Mouse (Mus musculus) hindbrain, postnatal 0 days (tissue): ENCODE data around the gene Coch. TPM values are rescaled to one million over a fixed set of nuclear protein-coding genes. Genes with fewer than 3 reads are reported as not detected.
A peak's percentile ranks its signal among the peaks of the same experiment; 100 is the strongest.
"Not testable (repeated sequence)": the region's sequence is repeated elsewhere in the genome, so short reads cannot be mapped to it uniquely, and the experiment has no call there.

Experiments used
- ATAC-seq: fragments of 200-750 bp; cut with Nextera tagmentation; 2 replicates; pipeline ENCODE4 v1.8.0; 2017; ENCODE audit warnings: mild to moderate bottlenecking, moderate TSS enrichment, moderate library complexity
- DNase-seq: peaks from one replicate; pipeline ENCODE4 v3.0.0-alpha.2; 2015; ENCODE audit warnings: low spot score
- H3K27ac ChIP-seq: fragments of 300-500 bp; sonication (generic); 2 replicates; pipeline ENCODE4 v1.5.1; 2014; ENCODE audit warnings: mild to moderate bottlenecking
- H3K27me3 ChIP-seq: fragments of 300-500 bp; sonication (generic); 2 replicates; pipeline ENCODE4 v1.6.1; 2014; ENCODE audit warnings: low read length, mixed read lengths; ENCODE audit not compliant: insufficient read depth
- H3K36me3 ChIP-seq: fragments of 300-500 bp; sonication (generic); 2 replicates; pipeline ENCODE4 v1.6.1; 2014; ENCODE audit warnings: low read length, mixed read lengths; ENCODE audit not compliant: insufficient read depth
- H3K4me1 ChIP-seq: fragments of 300-500 bp; sonication (generic); 2 replicates; pipeline ENCODE4 v1.6.1; 2014; ENCODE audit warnings: antibody characterized with exemption, low read length, mixed read lengths; ENCODE audit not compliant: insufficient read depth
- H3K4me2 ChIP-seq: fragments of 300-500 bp; sonication (generic); 2 replicates; pipeline ENCODE4 v1.6.1; 2014; ENCODE audit warnings: low read depth, mild to moderate bottlenecking, low read length, moderate library complexity, mixed read lengths
- H3K4me3 ChIP-seq: fragments of 300-500 bp; sonication (generic); 2 replicates; pipeline ENCODE4 v1.5.1; 2014; ENCODE audit warnings: low read length
- H3K9ac ChIP-seq: fragments of 300-500 bp; sonication (generic); replicated peaks from 2 replicates; pipeline ENCODE4 v1.6.1; 2014; ENCODE audit warnings: mild to moderate bottlenecking, low read length, moderate library complexity, mixed read lengths
- H3K9me3 ChIP-seq: fragments of 300-500 bp; sonication (generic); 2 replicates; pipeline ENCODE4 v1.6.1; 2016; ENCODE audit warnings: low read length, mixed read lengths
- CTCF ChIP-seq: IDR thresholded peaks from 2 replicates; pipeline ENCODE4 v1.5.1; 2016; ENCODE audit warnings: antibody characterized with exemption, control low read depth, low read depth
- WGBS: fragments of 180-500 bp; shearing (Covaris S2); extraction: QIAGEN DNeasy Blood & Tissue Kit; methylation state at CpG from one replicate; pipeline ENCODE4 v1.1.7; 2014; 5-methylcytosine and 5-hydroxymethylcytosine counted together
- polyA plus RNA-seq: library from polyadenylated mRNA; unstranded; fragments of >200 nt; fragmentation: Nextera tagmentation; extraction: Ambion mirVana; gene quantifications from 2 replicates; pipeline ENCODE4 v1.2.1, GENCODE M21; 2015
- total RNA-seq: library from RNA; depleted of rRNA; stranded (reverse); fragments of >200 nt; gene quantifications from 2 replicates; pipeline ENCODE4 v1.2.3, GENCODE M21; 2014

The Coch gene
- total and polyA plus RNA-seq, 2 experiments from 2014 or later, result 23.8 to 50.7 TPM

- no peak for TF ChIP-seq CTCF
- ATAC-seq (no peak), DNase-seq (no peak)
- H3K4me1 ChIP-seq, result no peaks in the 10 kb centered on the region
- H3K27me3 ChIP-seq, result no peaks in the 10 kb centered on the region
- H3K9me3 ChIP-seq, result 0 out of 2 replicates have a peak, but pooled peaks cover 4% of the 10 kb centered on the region
- H3K36me3 ChIP-seq, result no peaks in the 10 kb centered on the region
- H3K4me2 ChIP-seq, result no peak overlapping the region
- H3K4me3 ChIP-seq, result no peak overlapping the region
- no peak overlapping the region for H3K9ac ChIP-seq
- no peak overlapping the region for H3K27ac ChIP-seq
- WGBS, result 64% methylated on average over 7 of the region's 7 CpGs
These were observed 23.2 kb upstream of the Coch start for GRCm38 (mm10) chr12:51569944-51570343.

- Histone ChIP-seq H3K27me3 (no peaks in the 10 kb centered on the region), H3K9ac (no peak overlapping the region), H3K4me2 (no peak overlapping the region), H3K4me3 (no peak overlapping the region), H3K36me3 (no peaks in the 10 kb centered on the region), H3K9me3 (no peaks in the 10 kb centered on the region), H3K4me1 (no peaks in the 10 kb centered on the region), H3K27ac (no peak overlapping the region)
- WGBS, result 81% methylated on average over 4 of the region's 4 CpGs
- ATAC-seq, result no peak
- TF ChIP-seq CTCF, result no peak
- DNase-seq, result no peak
These were observed 20.5 kb upstream of the Coch start for GRCm38 (mm10) chr12:51572651-51573050.

- not testable (repeated sequence) for H3K4me2 ChIP-seq, H3K9ac ChIP-seq, H3K4me3 ChIP-seq, H3K4me1 ChIP-seq, H3K27ac ChIP-seq, DNase-seq, H3K36me3 ChIP-seq, H3K9me3 ChIP-seq, ATAC-seq, H3K27me3 ChIP-seq
- 83% methylated on average over 2 of the region's 2 CpGs for WGBS
These were observed 15.3 kb upstream of the Coch start for GRCm38 (mm10) chr12:51577816-51578215.

- WGBS, result 95% methylated on average over 5 of the region's 5 CpGs
- H3K4me2 ChIP-seq, result no peak overlapping the region
- no peak overlapping the region for H3K9ac ChIP-seq
- no peak for TF ChIP-seq CTCF
- H3K9me3 ChIP-seq, result no peaks in the 10 kb centered on the region
- DNase-seq (no peak), ATAC-seq (no peak)
- H3K36me3 ChIP-seq, result no peaks in the 10 kb centered on the region
- no peak overlapping the region for H3K27ac ChIP-seq
- H3K4me3 ChIP-seq, result no peak overlapping the region
- no peaks in the 10 kb centered on the region for H3K4me1 ChIP-seq
- no peaks in the 10 kb centered on the region for H3K27me3 ChIP-seq
These were observed 3.9 kb upstream of the Coch start for GRCm38 (mm10) chr12:51589263-51589662.

- no peaks in the 10 kb centered on the region for H3K4me1 ChIP-seq
- ATAC-seq, result no peak
- no peak overlapping the region for H3K4me2 ChIP-seq
- H3K4me3 ChIP-seq, result no peak overlapping the region
- H3K9ac ChIP-seq, result no peak overlapping the region
- WGBS, result 55% methylated on average over 8 of the region's 8 CpGs
- H3K27ac ChIP-seq, result no peak overlapping the region
- H3K27me3 ChIP-seq, result 0 out of 2 replicates have a peak, but pooled peaks cover 2% of the 10 kb centered on the region
- no peaks in the 10 kb centered on the region for H3K9me3 ChIP-seq
- no peak for DNase-seq
- H3K36me3 ChIP-seq, result no peaks in the 10 kb centered on the region
- TF ChIP-seq CTCF, result no peak
These were observed 1.2 kb upstream of the Coch start for GRCm38 (mm10) chr12:51591921-51592320.

GRCm38 (mm10) chr12:51592888-51593228 lies 283 bp upstream of the Coch start:
- 0 out of 2 replicates have a peak, but pooled peaks cover 2% of the 10 kb centered on the region for H3K27me3 ChIP-seq
- no peaks in the 10 kb centered on the region for H3K9me3 ChIP-seq
- H3K4me1 ChIP-seq, result no peaks in the 10 kb centered on the region
- no peaks in the 10 kb centered on the region for H3K36me3 ChIP-seq
- H3K9ac ChIP-seq, result peak overlapping the region; percentile 56
- no peak for TF ChIP-seq CTCF
- DNase-seq (peak; percentile 6), ATAC-seq (peak; percentile 43)
- no peak overlapping the region for H3K27ac ChIP-seq
- peak overlapping the region; percentile 93 for H3K4me2 ChIP-seq
- under 1% methylated on average over 19 of the region's 21 CpGs for WGBS
- peak overlapping the region; percentile 73 for H3K4me3 ChIP-seq

GRCm38 (mm10) chr12:51594030-51594470 lies 909 bp downstream of the Coch start:
- no peaks in the 10 kb centered on the region for H3K4me1 ChIP-seq
- ATAC-seq, result peak; percentile 55
- TF ChIP-seq CTCF, result no peak
- H3K4me3 ChIP-seq, result peak overlapping the region; percentile 73
- H3K9me3 ChIP-seq, result no peaks in the 10 kb centered on the region
- peak; percentile 9 for DNase-seq
- WGBS, result 2% methylated on average over 18 of the region's 18 CpGs
- no peaks in the 10 kb centered on the region for H3K36me3 ChIP-seq
- H3K4me2 ChIP-seq, result peak overlapping the region; percentile 93
- H3K27me3 ChIP-seq, result 0 out of 2 replicates have a peak, but pooled peaks cover 2% of the 10 kb centered on the region
- peak overlapping the region; percentile 56; the same call in 1 of the 2 replicates for H3K9ac ChIP-seq
- H3K27ac ChIP-seq, result no peak overlapping the region
